ENCODE assay signal across 24 mouse cellular contexts in the genomic region with DNA sequence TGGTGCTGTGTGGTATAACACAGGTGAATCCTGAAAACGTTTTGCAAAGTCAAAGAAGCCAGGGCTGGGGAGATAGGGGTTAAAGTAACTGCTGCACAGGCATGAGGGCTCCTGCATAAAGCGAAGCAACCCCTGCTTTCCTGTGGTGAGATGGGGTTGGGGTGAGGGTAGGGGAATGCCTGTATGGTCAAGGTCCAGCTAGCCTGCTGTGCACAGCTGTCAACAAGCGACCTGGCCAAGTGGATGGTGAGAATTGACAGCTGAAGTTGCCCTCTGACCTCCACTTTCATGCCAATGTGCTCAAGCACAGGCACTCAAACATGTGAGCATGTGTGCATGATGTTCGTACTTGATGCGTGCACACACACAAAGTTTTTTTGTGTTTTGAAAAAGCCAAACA.
DNase-seq lines count a peak whose midpoint lies in the region; ATAC-seq and TF ChIP-seq lines count a peak whose summit lies in the region.
"Had no signal": no experiment of that assay in that cellular context is flagged by ENCODE, and none has a peak within 500 bp of the region (broad histone marks: within the 10 kb centered on the region; RNA-seq: fewer than 3 reads in every experiment).

No protein-coding gene starts in this region.

- H3K9ac ChIP-seq in kidney, embryonic 16.5 days (replicated peaks; ENCODE audit: low read length), result no peak overlapping the region
- no peak overlapping the region for H3K9ac ChIP-seq in liver, adult 2 months (ENCODE audit: low read depth, low read length)
- H3K9ac ChIP-seq in liver, embryonic 16.5 days (ENCODE audit: low read depth, low read length), result no peak overlapping the region
- H3K9ac ChIP-seq in hindbrain, embryonic 16.5 days (ENCODE audit: low read depth, low read length), result no peak overlapping the region
- no peak overlapping the region for H3K9ac ChIP-seq in midbrain, embryonic 14.5 days (replicated peaks; ENCODE audit: low read length)
- H3K9ac ChIP-seq in stomach, postnatal 0 days (ENCODE audit: low read length), result no peak overlapping the region
- H3K9ac ChIP-seq: embryonic facial prominence, embryonic 15.5 days; heart, embryonic 13.5 days had no signal

- DNase-seq in kidney, adult 2 months, result peak; percentile 11
- peak; percentile 73 for DNase-seq in liver, adult 2 months (ENCODE audit: extremely low read depth, low read depth, low spot score)
- peak; percentile 36 for DNase-seq in lung, postnatal 14 days
- no peak for DNase-seq in midbrain, embryonic 14.5 days
- DNase-seq in stomach, postnatal 0 days (ENCODE audit: low spot score), result no peak
- DNase-seq: adrenal gland, adult 8-10 months; adrenal gland, postnatal 36 days; B cell, adult 2 months; cerebellum, adult 8-10 months; cerebellum, postnatal 14 days; embryo, embryonic 11 days; gastrocnemius, postnatal 36 days; heart, adult 11 months; heart, postnatal 36 days had no signal

- TF ChIP-seq CTCF in kidney, adult 2 months (conservative IDR thresholded peaks at IDR 0.05; ENCODE audit: insufficient read depth, insufficient read length, low read depth, low read length), result no peak
- TF ChIP-seq CTCF in liver, adult 2 months (IDR thresholded peaks at IDR 0.05; ENCODE audit: low read depth, low read length), result no peak
- TF ChIP-seq CTCF in stomach, postnatal 0 days (IDR thresholded peaks at IDR 0.05; ENCODE audit: low read depth), result no peak

- no peaks in the 10 kb centered on the region for H3K27me3 ChIP-seq in kidney, adult 2 months (replicated peaks; ENCODE audit: control insufficient read depth, insufficient read depth, low read length)
- no peaks in the 10 kb centered on the region for H3K27me3 ChIP-seq in kidney, embryonic 16.5 days (ENCODE audit: insufficient read depth, low read length)
- H3K27me3 ChIP-seq in liver, adult 2 months (ENCODE audit: control insufficient read depth, insufficient read depth, low read length), result no peaks in the 10 kb centered on the region
- H3K27me3 ChIP-seq in liver, embryonic 16.5 days (ENCODE audit: control insufficient read depth, insufficient read depth, low read depth, low read length), result no peaks in the 10 kb centered on the region
- no peaks in the 10 kb centered on the region for H3K27me3 ChIP-seq in hindbrain, embryonic 16.5 days (replicated peaks; ENCODE audit: control insufficient read depth, insufficient read depth, low read length)
- H3K27me3 ChIP-seq in midbrain, embryonic 14.5 days (ENCODE audit: control insufficient read depth, insufficient read depth, low read length), result no peaks in the 10 kb centered on the region
- H3K27me3 ChIP-seq in stomach, postnatal 0 days (ENCODE audit: control insufficient read depth, insufficient read depth, low read length), result no peaks in the 10 kb centered on the region
- H3K27me3 ChIP-seq: embryonic facial prominence, embryonic 15.5 days; heart, embryonic 13.5 days had no signal

- no peak for ATAC-seq in kidney, embryonic 16.5 days (ENCODE audit: low FRiP score, low TSS enrichment)
- ATAC-seq in liver, embryonic 16.5 days (ENCODE audit: low read depth), result peak; percentile 54; the same call in 1 of the 2 replicates
- no peak for ATAC-seq in hindbrain, embryonic 16.5 days
- no peak for ATAC-seq in midbrain, embryonic 14.5 days (ENCODE audit: low FRiP score, low TSS enrichment)
- ATAC-seq in stomach, postnatal 0 days (ENCODE audit: low FRiP score, low TSS enrichment), result no peak
- ATAC-seq: CD4-positive, CD25-positive, alpha-beta regulatory T cell, adult 4 months; forebrain, embryonic 14.5 days had no signal

- H3K4me1 ChIP-seq in kidney, adult 2 months (ENCODE audit: control insufficient read depth, insufficient read depth, low read length), result no peaks in the 10 kb centered on the region
- no peaks in the 10 kb centered on the region for H3K4me1 ChIP-seq in kidney, embryonic 16.5 days (ENCODE audit: insufficient read depth, low read length)
- no peaks in the 10 kb centered on the region for H3K4me1 ChIP-seq in liver, adult 2 months (ENCODE audit: control insufficient read depth, insufficient read depth, low read length)
- no peaks in the 10 kb centered on the region for H3K4me1 ChIP-seq in liver, embryonic 16.5 days (ENCODE audit: control insufficient read depth, low read depth, low read length)
- H3K4me1 ChIP-seq in hindbrain, embryonic 16.5 days (ENCODE audit: control insufficient read depth, insufficient read depth, low read depth, low read length), result no peaks in the 10 kb centered on the region
- H3K4me1 ChIP-seq in midbrain, embryonic 14.5 days (ENCODE audit: control insufficient read depth, insufficient read depth, low read length), result peaks cover 2% of the 10 kb centered on the region; the same call in 1 of the 2 replicates
- no peaks in the 10 kb centered on the region for H3K4me1 ChIP-seq in stomach, postnatal 0 days (replicated peaks; ENCODE audit: control insufficient read depth, insufficient read depth)
- H3K4me1 ChIP-seq: heart, embryonic 13.5 days had no signal

- TF ChIP-seq EP300 in stomach, postnatal 0 days (optimal IDR thresholded peaks at IDR 0.05), result no peak

- no peak for TF ChIP-seq POLR2A in kidney, adult 2 months (IDR thresholded peaks at IDR 0.05; ENCODE audit: low read depth, low read length)
- no peak for TF ChIP-seq POLR2A in liver, adult 2 months (IDR thresholded peaks at IDR 0.05; ENCODE audit: extremely low read depth, insufficient read depth, low read length)

- H3K4me2 ChIP-seq in kidney, embryonic 16.5 days (replicated peaks; ENCODE audit: low read depth, low read length), result no peak overlapping the region
- H3K4me2 ChIP-seq in liver, embryonic 16.5 days (ENCODE audit: low read depth, low read length), result no peak overlapping the region
- no peak overlapping the region for H3K4me2 ChIP-seq in hindbrain, embryonic 16.5 days (ENCODE audit: low read length)
- no peak overlapping the region for H3K4me2 ChIP-seq in midbrain, embryonic 14.5 days (ENCODE audit: low read length)
- no peak overlapping the region for H3K4me2 ChIP-seq in stomach, postnatal 0 days (replicated peaks; ENCODE audit: low read depth)
- H3K4me2 ChIP-seq: embryonic facial prominence, embryonic 15.5 days; heart, embryonic 13.5 days had no signal

- no peaks in the 10 kb centered on the region for H3K36me3 ChIP-seq in kidney, adult 2 months (ENCODE audit: control insufficient read depth, insufficient read depth, low read length)
- no peaks in the 10 kb centered on the region for H3K36me3 ChIP-seq in kidney, embryonic 16.5 days (ENCODE audit: insufficient read depth, low read length)
- no peaks in the 10 kb centered on the region for H3K36me3 ChIP-seq in liver, adult 2 months (ENCODE audit: control insufficient read depth, insufficient read depth, low read length)
- H3K36me3 ChIP-seq in liver, embryonic 16.5 days (ENCODE audit: control insufficient read depth, insufficient read depth), result no peaks in the 10 kb centered on the region
- no peaks in the 10 kb centered on the region for H3K36me3 ChIP-seq in hindbrain, embryonic 16.5 days (ENCODE audit: control insufficient read depth, insufficient read depth, low read length)
- H3K36me3 ChIP-seq in midbrain, embryonic 14.5 days (ENCODE audit: control insufficient read depth, insufficient read depth, low read length), result no peaks in the 10 kb centered on the region
- no peaks in the 10 kb centered on the region for H3K36me3 ChIP-seq in stomach, postnatal 0 days (ENCODE audit: control insufficient read depth, insufficient read depth, low read length)
- H3K36me3 ChIP-seq: embryonic facial prominence, embryonic 15.5 days; forebrain, embryonic 10.5 days; G1E; heart, embryonic 13.5 days had no signal

- H3K4me3 ChIP-seq in kidney, adult 2 months (ENCODE audit: insufficient read depth, low read depth, low read length), result no peak overlapping the region
- H3K4me3 ChIP-seq in kidney, embryonic 16.5 days (ENCODE audit: low read length), result no peak overlapping the region
- no peak overlapping the region for H3K4me3 ChIP-seq in liver, adult 2 months (ENCODE audit: insufficient read depth, low read depth, low read length)
- H3K4me3 ChIP-seq in liver, embryonic 16.5 days (ENCODE audit: low read depth, low read length), result no peak overlapping the region
- no peak overlapping the region for H3K4me3 ChIP-seq in hindbrain, embryonic 16.5 days (ENCODE audit: low read length)
- no peak overlapping the region for H3K4me3 ChIP-seq in midbrain, embryonic 14.5 days (replicated peaks; ENCODE audit: low read depth, low read length)
- H3K4me3 ChIP-seq in stomach, postnatal 0 days (ENCODE audit: low read depth, low read length), result no peak overlapping the region
- H3K4me3 ChIP-seq: embryonic facial prominence, embryonic 15.5 days; erythroblast, embryonic 14.5 days; forebrain, embryonic 10.5 days; heart, embryonic 13.5 days had no signal

- 70% methylated on average over 5 of the region's 5 CpGs for WGBS in kidney, adult 2 months
- WGBS in kidney, embryonic 16.5 days, result 68% methylated on average over 5 of the region's 5 CpGs
- WGBS in liver, adult 2 months, result 17% methylated on average over 5 of the region's 5 CpGs
- WGBS in liver, embryonic 16.5 days (ENCODE audit: insufficient replicate concordance), result 38% methylated on average over 5 of the region's 5 CpGs
- 59% methylated on average over 5 of the region's 5 CpGs for WGBS in hindbrain, embryonic 16.5 days
- 70% methylated on average over 5 of the region's 5 CpGs for WGBS in midbrain, embryonic 14.5 days
- WGBS in stomach, postnatal 0 days, result 75% methylated on average over 5 of the region's 5 CpGs

- no peaks in the 10 kb centered on the region for H3K9me3 ChIP-seq in kidney, embryonic 16.5 days (ENCODE audit: low read length)
- no peaks in the 10 kb centered on the region for H3K9me3 ChIP-seq in liver, embryonic 16.5 days (replicated peaks; ENCODE audit: control insufficient read depth, low read length)
- no peaks in the 10 kb centered on the region for H3K9me3 ChIP-seq in hindbrain, embryonic 16.5 days (ENCODE audit: control insufficient read depth, low read length)
- no peaks in the 10 kb centered on the region for H3K9me3 ChIP-seq in midbrain, embryonic 14.5 days (ENCODE audit: control insufficient read depth, low read length)
- no peaks in the 10 kb centered on the region for H3K9me3 ChIP-seq in stomach, postnatal 0 days (ENCODE audit: control insufficient read depth, low read length)
- H3K9me3 ChIP-seq: embryonic facial prominence, embryonic 15.5 days; forebrain, embryonic 10.5 days; heart, embryonic 13.5 days had no signal

- H3K27ac ChIP-seq in kidney, adult 2 months (ENCODE audit: insufficient read depth, low read depth, low read length), result no peak overlapping the region
- no peak overlapping the region for H3K27ac ChIP-seq in kidney, embryonic 16.5 days (ENCODE audit: low read length)
- H3K27ac ChIP-seq in liver, adult 2 months (replicated peaks; ENCODE audit: insufficient read depth, low read depth, low read length), result no peak overlapping the region
- no peak overlapping the region for H3K27ac ChIP-seq in liver, embryonic 16.5 days (ENCODE audit: low read length)
- H3K27ac ChIP-seq in hindbrain, embryonic 16.5 days (ENCODE audit: low read depth, low read length), result no peak overlapping the region
- no peak overlapping the region for H3K27ac ChIP-seq in midbrain, embryonic 14.5 days (replicated peaks; ENCODE audit: low read depth, low read length)
- H3K27ac ChIP-seq in stomach, postnatal 0 days (replicated peaks), result no peak overlapping the region
- H3K27ac ChIP-seq: embryonic facial prominence, embryonic 15.5 days; forebrain, embryonic 10.5 days; heart, embryonic 13.5 days had no signal

- H3K79me2 ChIP-seq in liver, adult 2 months (ENCODE audit: control insufficient read depth, insufficient read depth, low read length), result no peaks in the 10 kb centered on the region

Comparison
In these comparisons a context has a peak if more than half of its experiments do, and no peak if none do; other contexts are left out.
1. DNase-seq: peak in kidney, adult 2 months (single experiment), liver, adult 2 months (single experiment) and lung, postnatal 14 days (single experiment); none in midbrain, embryonic 14.5 days (single experiment) and stomach, postnatal 0 days (single experiment).